Mouse (Mus musculus): Measurements from ENCODE around the gene Gm10282.

GRCm38 (mm10) chr8:72320803-72321583 lies 15.9 kb upstream of the Gm10282 start:
- TF ChIP-seq CTCF (IDR thresholded peaks at IDR 0.05; ENCODE audit: low read depth) (no peak), EP300 (optimal IDR thresholded peaks at IDR 0.05) (no peak)

All from stomach, postnatal 0 days (tissue).